Mouse (Mus musculus) ovary, postnatal 14 days (tissue): ENCODE results near the gene Tsc22d3.
A peak's percentile ranks its signal among the peaks of the same experiment; 100 is the strongest.
"Not testable (repeated sequence)": the region's sequence is repeated elsewhere in the genome, so short reads cannot be mapped to it uniquely, and the experiment has no call there.

Experiments used
- DNase-seq: peaks from one replicate; pipeline ENCODE4 v3.0.0; 2022; ENCODE audit warnings: low spot score

The Tsc22d3 gene

DNA sequence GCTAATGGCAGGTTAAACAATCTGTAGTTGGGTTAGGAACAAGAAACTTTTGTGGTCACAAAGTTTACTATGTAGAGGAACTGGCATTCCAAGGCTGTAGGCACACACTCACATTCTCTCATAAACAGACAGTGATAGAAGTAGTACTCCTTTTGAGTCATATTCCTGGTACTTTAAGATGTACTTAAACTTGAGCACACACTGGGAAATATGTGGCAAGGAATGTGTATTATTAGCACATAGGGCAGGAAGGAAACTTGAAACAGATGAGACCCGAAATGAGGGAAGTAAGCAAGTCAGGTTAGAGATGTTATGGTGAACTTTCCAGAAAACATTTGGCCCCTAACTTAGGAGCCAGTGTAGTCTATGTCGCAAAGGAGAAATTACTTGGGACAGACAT, 34.7 kb downstream of the Tsc22d3 start:
- DNase-seq: no peak

DNA sequence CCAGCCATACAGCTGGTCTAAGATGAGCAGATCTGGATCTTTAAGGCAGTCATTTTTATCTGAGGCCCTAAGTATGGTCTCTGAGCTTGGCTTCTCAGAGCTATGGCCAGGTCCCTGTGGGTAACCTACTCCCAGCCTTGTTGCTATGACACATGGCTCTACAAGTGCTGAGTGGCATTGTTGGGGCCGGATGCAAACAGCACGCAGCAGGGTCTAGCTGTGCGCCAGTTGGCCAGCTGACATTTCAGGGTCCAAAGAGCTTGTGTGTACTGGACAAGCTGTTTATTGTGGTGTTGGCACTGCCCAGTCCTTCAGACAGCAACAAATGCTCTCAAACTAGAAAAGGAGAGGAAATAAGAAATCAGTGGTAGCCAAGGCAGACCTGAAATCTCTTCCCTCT, 35.2 kb downstream of the Tsc22d3 start:
- no peak for DNase-seq

DNA sequence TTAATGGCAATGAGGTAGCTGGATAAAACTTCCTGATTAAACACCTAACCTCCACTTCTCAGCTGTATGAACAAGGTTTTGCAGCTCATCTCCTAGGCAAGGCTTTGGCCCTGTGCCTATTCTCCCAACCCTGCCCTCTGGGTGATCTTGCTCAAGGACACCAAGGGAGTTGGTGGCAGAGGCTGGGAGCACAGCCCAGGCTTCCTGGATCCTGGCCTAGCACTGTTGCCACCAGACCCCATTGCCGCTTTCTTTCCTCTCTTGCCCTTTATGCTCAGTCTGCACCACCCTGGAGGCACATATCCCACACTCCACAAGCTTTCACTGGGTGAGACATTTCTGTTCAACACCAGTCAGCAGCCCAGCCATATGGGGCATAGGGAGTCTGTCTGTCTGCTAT, 35.7 kb downstream of the Tsc22d3 start:
- no peak for DNase-seq

DNA sequence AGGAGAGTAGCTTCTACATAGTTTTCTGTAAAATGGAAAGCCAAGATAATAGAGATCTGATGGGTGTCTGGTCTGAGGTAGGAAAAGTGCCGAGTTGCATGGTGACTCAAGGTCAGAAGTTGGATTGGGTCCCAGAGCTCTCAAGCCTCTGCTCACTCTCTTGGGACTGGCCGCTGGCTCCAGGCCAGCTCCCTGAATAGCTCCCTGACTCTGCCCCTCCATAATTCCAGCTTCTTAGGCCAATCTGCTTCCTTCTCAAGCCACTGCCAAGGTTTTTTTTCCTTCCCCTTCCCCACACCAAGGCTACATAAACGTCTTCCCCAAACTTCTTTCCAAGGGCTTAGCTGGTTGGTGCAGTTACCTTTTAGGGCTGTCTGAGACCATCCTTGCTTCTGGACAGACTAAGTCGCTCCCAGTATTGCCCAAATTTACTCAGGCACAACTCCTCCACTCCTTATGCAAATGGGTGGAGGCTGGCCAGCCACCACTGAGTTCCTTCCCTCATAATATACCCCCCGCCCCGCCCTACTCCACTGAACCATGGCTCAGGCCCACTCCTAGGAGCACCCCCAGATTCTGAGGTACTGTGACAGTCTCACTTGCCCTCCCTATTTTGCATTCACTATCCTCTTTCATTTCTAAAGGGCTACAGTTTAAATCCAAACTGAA, 42.1 kb downstream of the Tsc22d3 start:
- DNase-seq: peak; percentile 41

DNA sequence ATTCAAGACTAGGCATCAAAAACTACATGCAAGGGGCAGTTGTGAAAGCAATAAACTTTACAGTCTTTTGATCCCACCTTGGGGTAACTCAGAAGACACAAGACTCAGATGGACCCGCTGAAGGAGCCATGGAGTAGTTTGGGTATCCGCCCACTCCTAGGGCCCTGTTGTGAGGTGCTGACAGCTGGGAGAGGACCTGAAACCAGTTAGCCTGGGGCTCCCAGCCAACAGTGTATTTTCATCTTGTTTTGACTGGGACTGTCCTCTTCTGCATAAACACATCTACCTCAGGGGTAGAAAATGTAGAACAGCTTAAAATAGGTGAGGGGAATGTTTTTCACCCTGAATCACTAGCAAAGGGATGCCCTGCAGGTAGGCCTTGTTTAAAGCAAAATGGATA, 44.5 kb downstream of the Tsc22d3 start:
- DNase-seq: no peak

DNA sequence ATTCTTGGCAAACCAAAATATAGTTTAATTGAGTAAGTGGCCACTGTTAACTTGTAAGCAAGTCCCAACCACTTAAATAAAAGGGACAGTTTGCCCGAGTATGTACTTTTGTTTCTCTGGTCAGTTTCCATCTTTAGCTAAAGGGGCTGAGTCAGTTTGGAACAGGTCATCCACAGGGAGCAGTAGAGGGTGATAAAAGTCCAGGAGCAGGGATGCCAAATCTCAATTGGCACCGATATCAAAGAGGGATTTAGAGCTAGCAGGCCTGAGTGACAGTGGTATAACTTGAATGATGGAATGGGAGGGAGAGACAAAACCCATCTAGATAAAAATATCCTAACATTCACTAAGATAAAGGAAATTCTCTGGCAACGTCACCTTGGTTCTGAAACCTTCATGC, 45.0 kb downstream of the Tsc22d3 start:
- no peak for DNase-seq

DNA sequence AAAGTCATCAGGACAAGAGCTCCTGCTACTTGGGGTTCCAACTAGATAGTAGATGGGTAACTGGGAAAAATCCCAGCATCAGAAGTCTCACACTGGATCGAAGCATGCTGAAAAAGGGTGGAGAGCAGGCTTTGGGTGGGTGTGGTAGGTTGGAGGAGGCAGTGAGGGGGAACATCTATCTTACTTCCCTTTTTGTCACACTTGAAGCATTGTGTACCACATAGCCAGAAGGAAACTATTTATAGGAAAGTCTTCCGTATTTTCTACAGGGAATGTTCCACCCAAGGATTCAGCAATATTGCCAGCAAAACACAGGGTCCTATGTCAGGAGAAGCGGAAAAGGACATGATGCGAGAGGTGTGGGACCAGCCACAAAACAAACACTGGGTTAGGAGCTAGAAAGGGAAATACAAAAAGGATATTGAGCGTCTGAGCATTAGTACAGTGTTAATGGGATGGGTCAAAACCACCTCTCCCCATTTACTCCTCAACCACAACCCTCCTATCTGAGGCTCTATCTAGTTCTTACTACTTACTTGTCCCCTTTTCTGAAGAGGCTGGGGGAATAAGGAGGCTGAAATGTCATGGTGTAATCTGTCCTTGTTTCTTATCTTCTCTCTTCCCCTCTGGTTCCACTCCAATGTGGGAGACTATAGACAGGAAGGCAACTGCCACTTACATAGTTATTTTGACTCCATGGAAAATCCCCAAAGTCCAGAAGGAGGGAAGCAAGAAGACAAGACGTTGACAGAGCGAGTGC, 52.6 kb downstream of the Tsc22d3 start:
- DNase-seq: no peak

DNA sequence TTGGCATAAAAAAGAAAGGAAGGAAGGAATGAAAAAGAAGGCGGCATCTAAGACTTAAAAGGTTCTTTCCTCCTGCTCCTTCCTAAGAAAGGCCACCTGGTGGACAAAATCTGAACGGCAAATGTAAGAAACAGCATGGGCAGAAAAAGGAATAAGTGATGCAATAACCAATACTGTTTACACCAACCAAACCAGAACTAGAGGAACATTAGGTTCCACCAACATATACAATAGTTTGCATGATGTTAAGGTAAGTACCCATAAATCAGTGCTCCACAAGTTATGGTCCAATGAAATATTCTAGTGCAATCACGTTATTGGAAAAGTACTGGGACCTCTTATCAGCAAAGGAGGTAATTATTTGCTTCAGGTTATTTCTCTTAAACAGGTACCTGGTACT, 55.7 kb downstream of the Tsc22d3 start:
- peak; percentile 44 for DNase-seq

DNA sequence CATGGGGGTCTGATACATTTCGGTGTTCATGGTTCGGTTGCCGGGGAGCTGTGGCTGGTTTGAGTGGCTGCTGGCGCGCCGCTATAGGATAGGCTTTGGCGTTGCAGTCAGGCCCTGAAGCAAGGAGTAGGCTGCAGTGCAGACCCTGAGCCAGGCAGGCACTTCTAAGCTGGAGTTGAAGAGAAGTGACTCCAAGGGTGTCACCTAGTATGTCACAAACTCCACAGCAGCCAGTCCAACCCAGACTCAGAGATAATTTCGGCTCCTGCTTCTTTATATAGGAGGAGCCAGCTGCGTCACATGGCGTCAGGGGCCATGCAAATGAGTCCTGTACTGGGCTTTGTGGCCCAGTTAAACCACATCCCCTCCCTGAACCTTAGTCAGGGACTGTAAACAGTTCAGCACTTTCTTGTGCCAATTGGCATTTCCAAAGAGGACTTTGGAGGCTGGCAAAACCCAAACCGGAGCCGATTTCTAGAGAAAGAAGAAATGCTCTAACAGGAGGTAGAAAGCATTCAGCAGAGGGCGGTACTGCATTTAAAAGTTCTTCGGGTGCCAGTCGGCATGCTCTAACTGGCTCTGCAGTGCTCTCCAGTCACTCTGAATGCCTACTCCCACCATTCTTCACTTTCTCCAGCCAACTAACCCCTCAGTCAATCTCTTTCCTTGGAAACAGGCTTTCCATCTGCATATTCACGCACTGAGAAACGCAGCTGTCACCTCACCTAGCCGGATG, 57.4 kb downstream of the Tsc22d3 start:
- DNase-seq: peak; percentile 40

DNA sequence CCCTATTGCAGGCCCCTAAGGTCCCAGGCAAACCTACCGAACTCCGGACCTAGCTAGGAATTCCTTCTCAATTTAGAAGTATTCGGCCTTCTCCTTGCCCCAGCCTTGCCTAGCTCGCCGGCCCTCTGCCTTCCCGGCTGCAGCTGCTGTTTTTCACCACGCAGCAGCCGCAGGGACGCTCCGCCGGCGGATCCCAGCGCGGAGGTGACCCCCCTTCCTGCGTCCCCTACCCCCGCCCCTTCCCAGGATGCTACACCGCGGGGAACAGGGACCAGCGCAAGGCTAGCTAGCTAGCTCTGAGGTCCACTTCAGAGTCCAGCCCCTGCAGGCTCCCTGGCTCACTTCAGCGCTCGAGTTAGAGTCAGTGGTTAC, 58.0 kb downstream of the Tsc22d3 start:
- peak; percentile 24 for DNase-seq

DNA sequence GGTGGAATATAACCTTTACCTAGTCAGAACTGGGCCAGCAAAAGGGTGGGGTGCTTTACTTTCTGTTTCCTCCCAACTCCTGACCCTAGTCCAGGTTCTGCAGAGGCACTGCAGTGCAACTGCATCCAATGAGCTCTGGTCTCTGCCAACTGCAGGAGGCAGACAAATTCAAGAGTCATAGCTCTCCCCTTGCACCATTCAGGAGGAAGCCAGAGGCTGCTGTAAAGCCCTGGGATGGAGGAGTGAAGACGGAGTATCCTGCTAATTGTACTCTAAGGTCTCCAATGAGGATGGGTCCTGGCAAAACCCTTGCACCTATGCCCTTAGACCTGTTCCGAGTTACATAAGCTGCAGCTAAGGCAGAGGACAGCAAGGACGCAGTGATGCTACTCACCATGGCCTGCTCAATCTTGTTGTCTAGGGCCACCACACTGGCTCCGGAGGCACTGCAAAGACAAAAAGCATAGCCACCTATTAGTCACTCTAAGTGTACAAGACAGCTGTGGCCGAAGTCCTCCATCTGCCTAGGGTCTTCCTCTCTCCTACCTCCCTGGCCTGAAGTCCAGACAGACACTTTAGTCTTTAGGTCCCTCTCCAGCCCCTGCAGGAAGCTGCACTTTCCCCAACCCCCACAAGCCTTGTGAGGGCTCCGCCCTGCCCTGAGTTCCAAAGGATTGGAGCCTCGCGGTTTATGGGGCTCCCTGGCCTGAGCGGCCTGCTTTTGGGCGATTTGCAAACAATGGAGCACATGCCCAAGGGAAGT, 58.6 kb downstream of the Tsc22d3 start:
- DNase-seq: no peak

DNA sequence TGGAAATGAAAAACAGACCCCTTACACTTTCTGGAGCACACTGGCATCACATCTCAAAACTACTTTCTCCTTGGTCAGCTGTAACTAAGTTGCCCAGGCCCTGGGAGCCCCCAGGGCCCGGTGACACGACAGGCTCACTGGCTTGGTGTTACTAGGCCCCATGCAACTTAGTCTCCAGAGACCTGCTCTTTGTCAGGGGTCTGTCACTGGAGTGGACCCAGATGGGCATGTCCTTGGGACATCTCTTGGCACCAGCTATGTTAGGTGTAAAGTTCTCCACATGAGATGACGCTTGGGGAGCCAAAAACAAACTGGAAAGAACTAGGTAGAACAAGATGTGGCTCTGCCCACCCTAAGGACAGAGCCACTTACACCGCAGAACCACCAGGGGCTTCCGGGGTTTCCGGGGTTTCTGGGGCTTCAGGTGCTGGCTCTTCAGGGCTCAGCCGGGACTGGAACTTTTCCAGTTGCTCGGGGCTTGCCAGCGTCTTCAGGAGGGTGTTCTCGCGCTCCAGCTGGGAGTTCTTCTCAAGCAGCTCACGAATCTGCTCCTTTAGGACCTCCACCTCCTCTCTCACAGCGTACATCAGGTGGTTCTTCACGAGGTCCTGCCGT, 59.9 kb downstream of the Tsc22d3 start:
- DNase-seq: no peak

DNA sequence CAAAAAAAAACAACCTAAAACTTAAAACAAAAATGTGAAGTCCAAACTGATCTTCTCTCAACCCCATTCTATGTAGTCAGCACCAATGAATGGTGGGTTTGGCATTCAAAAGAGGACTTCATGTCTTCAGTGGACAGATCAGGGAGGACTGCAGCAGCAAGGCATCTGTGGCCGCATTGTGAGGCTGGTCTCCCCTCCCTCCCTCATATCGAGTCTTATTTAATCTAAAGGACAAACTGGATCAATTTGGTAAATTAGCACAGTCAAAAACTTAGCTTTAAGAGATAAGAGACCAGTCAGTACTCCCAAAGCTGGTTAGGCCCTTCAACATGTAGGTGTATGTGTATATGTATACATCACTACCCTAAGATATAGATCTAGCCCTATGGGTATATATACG, 60.6 kb downstream of the Tsc22d3 start:
- DNase-seq: not testable (repeated sequence)

DNA sequence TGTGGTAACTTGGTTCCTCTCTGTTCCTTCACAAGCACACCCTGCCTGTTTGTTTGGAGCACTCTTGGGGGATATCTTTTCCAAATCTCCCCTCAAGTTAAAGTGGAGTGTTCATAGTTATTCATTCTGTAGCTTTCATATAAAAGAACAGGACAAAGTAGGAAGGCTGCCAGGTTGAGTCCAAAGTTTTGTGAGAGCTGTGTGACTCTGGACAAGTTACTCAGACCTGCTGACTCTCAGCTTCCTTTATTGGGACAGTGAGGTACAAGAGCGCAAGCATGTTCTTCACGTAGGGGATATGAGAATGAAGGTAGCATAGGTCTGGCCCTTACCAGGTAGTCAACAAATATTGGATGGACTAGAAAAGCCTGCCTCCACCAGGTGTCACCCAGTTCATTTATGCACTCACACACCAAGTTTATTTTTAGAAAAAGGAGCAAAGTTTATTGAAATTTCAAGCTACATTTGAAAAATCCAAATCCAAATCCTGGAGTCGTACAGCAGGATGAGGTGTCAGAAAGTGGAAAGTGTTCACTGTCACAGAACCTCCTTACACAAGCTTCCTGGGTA, 61.3 kb downstream of the Tsc22d3 start:
- no peak for DNase-seq

DNA sequence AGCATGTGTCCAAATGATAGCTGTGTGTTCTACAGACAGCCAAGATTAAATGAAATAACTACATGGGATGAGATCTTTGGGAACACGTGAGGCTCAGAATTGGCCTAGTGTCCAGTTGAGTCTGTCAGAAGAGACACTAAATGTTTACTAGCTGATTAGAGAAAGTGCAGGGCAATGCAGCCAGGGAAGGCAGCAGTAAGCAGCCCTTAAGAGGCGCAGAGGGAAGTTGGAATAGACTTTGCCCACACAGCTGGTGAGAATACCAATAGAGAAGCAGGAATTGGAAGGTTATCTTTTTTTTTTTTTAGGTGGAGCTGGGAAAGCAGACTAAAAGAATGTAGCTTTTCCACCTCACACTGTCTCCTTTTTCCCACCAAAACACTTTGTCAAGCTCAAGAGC, 61.8 kb downstream of the Tsc22d3 start:
- DNase-seq: no peak

DNA sequence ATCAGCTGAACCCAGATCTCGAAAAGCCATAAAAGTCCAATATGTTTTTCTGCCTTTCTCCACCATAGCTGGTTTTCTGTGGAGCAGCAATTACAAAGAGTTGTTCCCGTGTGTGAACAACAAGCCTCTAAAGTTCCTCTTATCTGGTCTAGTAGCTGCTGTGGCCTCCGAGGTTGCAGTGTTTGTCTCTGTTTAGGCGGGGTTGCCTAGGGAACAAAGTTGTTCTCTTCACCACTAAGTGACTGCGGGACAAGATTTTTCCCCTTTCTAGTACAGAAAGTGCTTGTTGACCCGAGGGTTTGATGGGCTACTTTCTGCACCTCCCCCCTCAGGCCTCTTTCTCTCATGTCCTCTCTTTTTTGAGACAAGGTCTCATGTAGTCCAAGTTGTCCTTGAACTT, 62.8 kb downstream of the Tsc22d3 start:
- DNase-seq: no peak

DNA sequence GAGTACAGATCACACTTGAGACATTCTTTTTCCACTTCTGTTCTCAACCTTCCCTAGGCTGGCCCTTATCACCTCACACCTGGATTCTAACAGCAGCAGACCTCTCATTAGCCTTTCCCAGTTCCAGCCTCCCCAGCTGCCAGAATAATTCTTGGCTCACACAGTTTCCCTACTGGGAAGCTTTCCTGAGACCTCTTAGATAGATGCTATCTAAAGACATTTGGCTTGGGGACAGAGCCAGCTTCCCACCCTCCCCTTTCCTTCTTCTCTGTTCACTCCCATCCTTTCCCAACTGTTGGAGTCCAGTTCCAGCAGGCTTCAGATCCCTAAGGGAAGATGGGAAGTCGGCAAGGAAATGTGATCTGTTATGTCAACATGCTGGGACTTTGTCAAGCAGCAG, 65.0 kb downstream of the Tsc22d3 start:
- no peak for DNase-seq

DNA sequence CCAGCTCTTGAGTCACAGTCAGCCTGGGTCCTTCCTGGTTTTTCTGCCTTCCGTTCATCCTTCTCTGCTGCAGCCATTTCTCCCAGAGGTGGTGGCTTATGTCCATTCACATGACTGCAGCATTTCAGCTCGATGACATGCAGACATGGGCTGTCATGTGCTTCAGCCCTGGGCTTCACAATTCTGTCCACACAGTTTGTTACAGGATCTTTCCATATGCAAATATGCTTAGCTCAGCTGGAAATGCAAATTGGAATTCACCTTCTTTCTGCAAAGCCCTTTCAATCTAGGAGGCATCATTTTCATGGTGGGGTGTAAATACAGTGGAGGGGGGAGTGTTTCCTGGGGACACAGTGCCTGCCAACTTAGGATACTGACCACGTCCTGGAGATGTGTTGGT, 66.2 kb downstream of the Tsc22d3 start:
- DNase-seq: no peak

DNA sequence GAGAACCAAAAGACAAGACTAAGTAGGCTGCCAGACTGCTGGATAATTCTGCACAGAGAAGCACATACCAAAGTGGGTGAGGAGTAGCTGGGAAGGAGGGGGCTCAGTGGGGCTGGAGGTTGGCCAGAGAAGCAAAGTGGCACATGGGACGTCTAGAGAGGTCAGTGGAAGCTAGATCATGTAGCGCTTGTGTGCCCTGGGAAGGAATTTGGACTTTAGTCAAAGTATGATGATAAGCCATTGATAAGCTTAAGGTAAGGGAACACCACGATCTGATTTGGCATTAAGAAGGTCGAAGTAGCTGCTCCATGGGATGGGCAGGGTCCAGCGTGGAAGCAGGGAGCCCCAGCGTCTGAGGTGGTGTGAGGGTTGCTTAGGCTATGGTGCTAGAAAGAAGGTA, 68.1 kb downstream of the Tsc22d3 start:
- DNase-seq: no peak

DNA sequence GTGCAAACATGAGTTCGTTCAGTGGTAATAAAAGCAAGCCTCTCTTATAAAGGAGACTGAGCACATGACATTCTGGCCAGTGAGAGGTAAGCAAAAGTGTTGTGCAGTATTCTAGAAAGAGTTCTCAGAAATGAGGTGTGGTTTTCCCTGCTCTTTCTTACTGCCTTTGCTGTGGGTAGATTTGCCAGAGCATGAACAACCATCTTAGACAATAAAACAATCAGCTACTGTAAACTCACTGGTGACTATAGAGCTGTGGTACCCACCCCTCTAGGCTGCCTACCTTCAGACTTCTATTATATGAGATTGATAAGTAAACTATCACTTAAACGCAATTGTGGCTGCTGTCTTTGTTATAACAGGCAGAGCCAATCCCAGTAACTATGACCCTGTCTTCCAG, 69.1 kb downstream of the Tsc22d3 start:
- no peak for DNase-seq

DNA sequence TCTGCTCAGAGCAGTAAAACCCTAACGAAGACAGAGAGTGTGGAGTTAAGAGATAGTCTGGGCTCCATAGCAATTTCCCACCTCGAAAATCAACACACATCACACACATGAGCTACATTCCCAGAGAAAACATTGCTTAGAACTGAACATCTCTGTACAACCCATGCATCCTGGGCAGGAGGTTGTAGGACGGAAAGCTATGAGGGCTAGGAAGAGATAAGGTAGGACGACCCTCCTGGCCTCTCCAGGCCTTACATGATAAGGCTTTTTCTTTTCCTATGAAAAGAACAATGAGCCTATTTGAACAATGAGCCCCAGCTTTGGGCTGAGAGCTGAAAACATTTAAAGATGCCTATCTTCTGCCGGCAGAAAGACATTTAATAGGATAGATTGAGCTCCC, 69.8 kb downstream of the Tsc22d3 start:
- DNase-seq: no peak

DNA sequence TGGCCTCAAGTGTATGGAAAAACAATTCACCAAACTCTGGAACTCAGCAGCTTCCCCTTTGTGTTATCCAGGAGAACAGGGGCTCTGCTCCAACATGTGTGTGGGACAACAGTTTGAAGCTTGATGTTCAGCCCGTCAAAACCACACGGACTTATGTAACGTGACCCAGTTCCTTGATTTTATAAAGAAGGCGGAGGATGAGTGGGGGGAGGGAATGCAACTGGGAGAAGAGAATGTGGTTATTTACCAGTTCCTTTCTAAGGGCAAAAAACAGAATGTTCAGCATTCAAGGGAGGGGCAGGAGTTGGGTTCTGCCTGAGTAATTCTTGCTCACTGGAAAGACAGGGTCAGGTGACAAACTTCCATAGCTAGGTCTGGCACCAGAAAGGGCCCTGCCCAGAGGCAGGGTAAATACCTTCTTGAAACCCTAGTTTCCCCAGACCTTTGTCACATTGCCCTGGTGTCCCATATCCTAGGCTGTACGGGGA, 71.3 kb downstream of the Tsc22d3 start:
- no peak for DNase-seq
